Mouse (Mus musculus): ENCODE data around the gene Hist1h2ai. TPM values are rescaled to one million over a fixed set of nuclear protein-coding genes. Genes with fewer than 3 reads are reported as not detected.
"Not testable (repeated sequence)": the region's sequence is repeated elsewhere in the genome, so short reads cannot be mapped to it uniquely, and the experiment has no call there.

The Hist1h2ai gene
- 7.9 and 9.5 TPM in 2 replicates for polyA plus RNA-seq (2015; fragmentation: Nextera tagmentation; extraction: Ambion mirVana)

GRCm38 (mm10) chr13:21715864-21716539 lies at the start of gene Hist1h2ai, which contains the start of gene Hist1h2bl:
Gene Hist1h2ai, plus strand, starts transcription at chr13:21716422.
Gene Hist1h2bl, minus strand, starts transcription at chr13:21716143.
- WGBS = under 1% methylated on average over 33 of the region's 50 CpGs
- H3K4me2 ChIP-seq = peak within 1 kb of the TSS; percentile 86

GRCm38 (mm10) chr13:21677305-21677704 lies 38.9 kb upstream of the Hist1h2ai start, which contains the start of gene Olfr1360:
Gene Olfr1360, minus strand, starts transcription at chr13:21677405.
- Histone ChIP-seq H3K36me3 (no peaks in the 10 kb centered on the region), H3K4me3 (replicated peaks) (no peak within 1 kb of the TSS), H3K4me1 (no peaks in the 10 kb centered on the region), H3K9me3 (replicated peaks) (no peaks in the 10 kb centered on the region), H3K4me2 (no peak within 1 kb of the TSS), H3K9ac (replicated peaks) (no peak within 1 kb of the TSS), H3K27ac (replicated peaks) (no peak within 1 kb of the TSS), H3K27me3 (replicated peaks) (no peaks in the 10 kb centered on the region)
- 81% methylated on average over 2 of the region's 2 CpGs for WGBS
- ATAC-seq (ENCODE audit: low FRiP score) = no peak

More at GRCm38 (mm10) chr13:21715864-21716539, at the start of gene Hist1h2ai, which contains the start of gene Hist1h2bl:
- H3K9ac ChIP-seq (replicated peaks) = peak within 1 kb of the TSS; percentile 55
- peak within 1 kb of the TSS; percentile 42 for H3K4me3 ChIP-seq (replicated peaks)
- not testable (repeated sequence) for H3K27me3 ChIP-seq (replicated peaks); H3K36me3 ChIP-seq; H3K9me3 ChIP-seq (replicated peaks)
- H3K27ac ChIP-seq (replicated peaks) = peak within 1 kb of the TSS; percentile 90
- ATAC-seq (ENCODE audit: low FRiP score) = peak; percentile 95
- peaks cover 29% of the 10 kb centered on the region for H3K4me1 ChIP-seq

GRCm38 (mm10) chr13:21697811-21698210 lies 18.4 kb upstream of the Hist1h2ai start, which contains the start of gene Olfr1359:
Gene Olfr1359, plus strand, starts transcription at chr13:21698111.
- Histone ChIP-seq H3K27ac (replicated peaks) (no peak within 1 kb of the TSS), H3K27me3 (replicated peaks) (no peaks in the 10 kb centered on the region), H3K4me1 (no peaks in the 10 kb centered on the region), H3K9me3 (replicated peaks) (no peaks in the 10 kb centered on the region), H3K36me3 (no peaks in the 10 kb centered on the region), H3K4me2 (no peak within 1 kb of the TSS), H3K4me3 (replicated peaks) (no peak within 1 kb of the TSS), H3K9ac (replicated peaks) (no peak within 1 kb of the TSS)
- ATAC-seq (ENCODE audit: low FRiP score) = no peak

- H3K4me1 ChIP-seq = no peaks in the 10 kb centered on the region
- H3K27ac ChIP-seq (replicated peaks) = no peak overlapping the region
- no peaks in the 10 kb centered on the region for H3K27me3 ChIP-seq (replicated peaks)
- H3K4me2 ChIP-seq = no peak overlapping the region
- H3K4me3 ChIP-seq (replicated peaks) = no peak overlapping the region
- no peak overlapping the region for H3K9ac ChIP-seq (replicated peaks)
- ATAC-seq (ENCODE audit: low FRiP score) = no peak
- H3K36me3 ChIP-seq = no peaks in the 10 kb centered on the region
- 73% methylated on average over 4 of the region's 4 CpGs for WGBS
- H3K9me3 ChIP-seq (replicated peaks) = no peaks in the 10 kb centered on the region
These were observed 9.6 kb upstream of the Hist1h2ai start for GRCm38 (mm10) chr13:21706669-21707068.

- no peaks in the 10 kb centered on the region for H3K9me3 ChIP-seq (replicated peaks)
- peak overlapping the region; percentile 68 for H3K4me3 ChIP-seq (replicated peaks)
- H3K4me2 ChIP-seq = peak overlapping the region; percentile 72
- under 1% methylated on average over 32 of the region's 32 CpGs for WGBS
- H3K27ac ChIP-seq (replicated peaks) = peak overlapping the region; percentile 88
- H3K9ac ChIP-seq (replicated peaks) = peak overlapping the region; percentile 64
- no peaks in the 10 kb centered on the region for H3K36me3 ChIP-seq
- H3K27me3 ChIP-seq (replicated peaks) = no peaks in the 10 kb centered on the region
- ATAC-seq (ENCODE audit: low FRiP score) = peak; percentile 93
- H3K4me1 ChIP-seq = peaks cover 4% of the 10 kb centered on the region
These were observed 6.1 kb upstream of the Hist1h2ai start for GRCm38 (mm10) chr13:21710031-21710711.

GRCm38 (mm10) chr13:21710821-21711525 lies 5.2 kb upstream of the Hist1h2ai start:
- Histone ChIP-seq H3K27me3 (replicated peaks) (no peaks in the 10 kb centered on the region), H3K36me3 (no peaks in the 10 kb centered on the region), H3K9ac (replicated peaks) (peak overlapping the region; percentile 40), H3K4me2 (peak overlapping the region; percentile 72), H3K4me3 (replicated peaks) (peak overlapping the region; percentile 68), H3K27ac (replicated peaks) (no peak overlapping the region), H3K9me3 (replicated peaks) (no peaks in the 10 kb centered on the region), H3K4me1 (peaks cover 9% of the 10 kb centered on the region)
- ATAC-seq (ENCODE audit: low FRiP score) = peak; percentile 91
- 2% methylated on average over 22 of the region's 22 CpGs for WGBS

- Histone ChIP-seq H3K27me3 (replicated peaks) (no peaks in the 10 kb centered on the region), H3K4me1 (peaks cover 10% of the 10 kb centered on the region), H3K4me2 (peak overlapping the region; percentile 72), H3K9ac (replicated peaks) (no peak overlapping the region), H3K36me3 (no peaks in the 10 kb centered on the region), H3K27ac (replicated peaks) (no peak overlapping the region), H3K9me3 (replicated peaks) (no peaks in the 10 kb centered on the region), H3K4me3 (replicated peaks) (peak overlapping the region; percentile 68)
- no peak for ATAC-seq (ENCODE audit: low FRiP score)
- 28% methylated on average over 4 of the region's 4 CpGs for WGBS
These were observed 4.5 kb upstream of the Hist1h2ai start for GRCm38 (mm10) chr13:21711698-21712097.

GRCm38 (mm10) chr13:21714725-21715124 lies 1.5 kb upstream of the Hist1h2ai start:
- H3K27ac ChIP-seq (replicated peaks) = peak overlapping the region; percentile 90; the same call in 1 of the 2 replicates
- H3K4me1 ChIP-seq = peaks cover 26% of the 10 kb centered on the region
- H3K27me3 ChIP-seq (replicated peaks) = no peaks in the 10 kb centered on the region
- no peaks in the 10 kb centered on the region for H3K9me3 ChIP-seq (replicated peaks)
- H3K4me2 ChIP-seq = peak overlapping the region; percentile 86
- under 1% methylated on average over 7 of the region's 7 CpGs for WGBS
- no peak for ATAC-seq (ENCODE audit: low FRiP score)
- no peaks in the 10 kb centered on the region for H3K36me3 ChIP-seq
- peak overlapping the region; percentile 50 for H3K9ac ChIP-seq (replicated peaks)
- peak overlapping the region; percentile 42 for H3K4me3 ChIP-seq (replicated peaks)

GRCm38 (mm10) chr13:21715131-21715863 lies 925 bp upstream of the Hist1h2ai start:
- H3K4me2 ChIP-seq = peak overlapping the region; percentile 86
- H3K4me3 ChIP-seq (replicated peaks) = peak overlapping the region; percentile 42
- peak overlapping the region; percentile 90 for H3K27ac ChIP-seq (replicated peaks)
- peaks cover 26% of the 10 kb centered on the region for H3K4me1 ChIP-seq
- no peaks in the 10 kb centered on the region for H3K36me3 ChIP-seq
- H3K9ac ChIP-seq (replicated peaks) = peak overlapping the region; percentile 50
- under 1% methylated on average over 22 of the region's 22 CpGs for WGBS
- H3K9me3 ChIP-seq (replicated peaks) = no peaks in the 10 kb centered on the region
- no peak for ATAC-seq (ENCODE audit: low FRiP score)
- H3K27me3 ChIP-seq (replicated peaks) = no peaks in the 10 kb centered on the region

- peak overlapping the region; percentile 90 for H3K27ac ChIP-seq (replicated peaks)
- under 1% methylated on average over 9 of the region's 38 CpGs for WGBS
- ATAC-seq (ENCODE audit: low FRiP score) = peak; percentile 28
These were observed 544 bp downstream of the Hist1h2ai start for GRCm38 (mm10) chr13:21716540-21717391.

More at GRCm38 (mm10) chr13:21716540-21717391, 544 bp downstream of the Hist1h2ai start:
- peak overlapping the region; percentile 42 for H3K4me3 ChIP-seq (replicated peaks)
- not testable (repeated sequence) for H3K9me3 ChIP-seq (replicated peaks); H3K27me3 ChIP-seq (replicated peaks); H3K36me3 ChIP-seq
- peak overlapping the region; percentile 86 for H3K4me2 ChIP-seq
- H3K9ac ChIP-seq (replicated peaks) = peak overlapping the region; percentile 55
- H3K4me1 ChIP-seq = peaks cover 31% of the 10 kb centered on the region
